Mouse (Mus musculus): ENCODE results near the gene Prkn.

DNA sequence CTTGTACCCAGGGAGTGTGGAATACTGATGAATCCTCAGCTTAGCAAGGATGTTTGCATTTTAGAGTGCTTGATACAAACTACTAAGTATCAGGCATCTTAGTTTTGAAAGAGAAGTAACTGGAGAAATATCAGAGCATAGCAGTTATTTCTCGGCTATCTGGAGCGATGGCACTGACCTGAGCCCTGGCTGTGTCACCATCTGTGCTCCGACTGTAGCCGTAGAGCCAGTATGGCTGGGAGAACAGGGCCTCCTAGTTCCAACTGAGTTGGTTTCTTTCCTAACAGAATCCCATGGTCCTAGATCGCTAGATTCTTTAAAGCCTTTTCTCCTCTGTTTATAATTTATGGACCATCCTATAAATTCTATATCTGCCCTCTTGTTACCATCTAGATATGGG, 122.0 kb downstream of the Prkn start:
- TF ChIP-seq CTCF (IDR thresholded peaks at IDR 0.05; ENCODE audit: borderline replicate concordance, insufficient read depth, low read length) (no peak), POLR2A (IDR thresholded peaks at IDR 0.05; ENCODE audit: low read depth, low read length) (no peak)
